8 mouse cellular contexts compared by ENCODE assay signal in the genomic region with DNA sequence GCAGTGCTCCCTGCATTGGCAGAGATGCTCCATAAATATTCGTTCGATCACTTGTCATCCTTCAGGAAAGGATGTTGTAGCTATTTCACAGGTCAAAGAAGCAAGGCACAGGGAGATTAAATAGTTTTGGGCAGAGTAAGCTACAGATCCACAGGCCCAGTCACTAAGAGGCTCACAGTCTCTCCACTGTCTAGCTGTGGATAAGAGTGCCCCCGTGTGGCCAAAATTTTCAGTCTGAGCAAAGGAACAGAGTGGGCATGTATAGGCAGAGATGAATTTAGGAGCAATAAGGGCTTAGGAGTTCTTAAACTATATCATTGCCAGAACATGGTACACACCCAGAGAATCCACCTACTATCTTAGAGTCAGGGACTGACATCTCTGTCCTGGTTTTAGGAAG. TPM values are rescaled to one million over a fixed set of nuclear protein-coding genes. Genes with fewer than 3 reads are reported as not detected.
DNase-seq lines count a peak whose midpoint lies in the region; ATAC-seq and TF ChIP-seq lines count a peak whose summit lies in the region.

No protein-coding gene starts in this region.

- H3K4me2 ChIP-seq in heart, embryonic 12.5 days, result no peak overlapping the region
- H3K4me2 ChIP-seq in kidney, embryonic 15.5 days, result no peak overlapping the region
- H3K4me2 ChIP-seq in stomach, embryonic 15.5 days, result no peak overlapping the region

- H3K9me3 ChIP-seq in heart, embryonic 12.5 days (replicated peaks), result no peaks in the 10 kb centered on the region
- no peaks in the 10 kb centered on the region for H3K9me3 ChIP-seq in kidney, embryonic 15.5 days (replicated peaks)
- no peaks in the 10 kb centered on the region for H3K9me3 ChIP-seq in stomach, embryonic 15.5 days

- H3K79me2 ChIP-seq in C2C12 (ENCODE audit: control insufficient read depth, insufficient read depth), result no peaks in the 10 kb centered on the region

- peak; percentile 92 for DNase-seq in brain, adult 2 months (ENCODE audit: low read depth, low spot score)
- peak; percentile 88 for DNase-seq in liver
- DNase-seq in natural killer cell, adult 2 months (ENCODE audit: low spot score in 2 of 2), result peak; percentile 57 to 67

- H3K27ac ChIP-seq in heart, embryonic 12.5 days (ENCODE audit: poor library complexity, severe bottlenecking), result no peak overlapping the region
- H3K27ac ChIP-seq in kidney, embryonic 15.5 days, result no peak overlapping the region
- no peak overlapping the region for H3K27ac ChIP-seq in stomach, embryonic 15.5 days

- no peak overlapping the region for H3ac ChIP-seq in C2C12 (ENCODE audit: control insufficient read depth, insufficient read length, low read depth)

- 23% methylated on average over 3 of the region's 3 CpGs for whole genome bisulfite sequencing in heart, embryonic 12.5 days
- WGBS in kidney, embryonic 15.5 days, result 26% methylated on average over 3 of the region's 3 CpGs
- WGBS in stomach, embryonic 15.5 days, result 21% methylated on average over 3 of the region's 3 CpGs

- H3K4me1 ChIP-seq in heart, embryonic 12.5 days (replicated peaks), result peaks cover 15% of the 10 kb centered on the region
- H3K4me1 ChIP-seq in kidney, embryonic 15.5 days, result peaks cover 16% of the 10 kb centered on the region
- no peaks in the 10 kb centered on the region for H3K4me1 ChIP-seq in stomach, embryonic 15.5 days

- H3K4me3 ChIP-seq in C2C12 (ENCODE audit: insufficient read depth, poor library complexity, severe bottlenecking), result no peak overlapping the region
- no peak overlapping the region for H3K4me3 ChIP-seq in heart, embryonic 12.5 days
- H3K4me3 ChIP-seq in kidney, embryonic 15.5 days (replicated peaks), result no peak overlapping the region
- no peak overlapping the region for H3K4me3 ChIP-seq in stomach, embryonic 15.5 days (replicated peaks)

- H3K27me3 ChIP-seq in C2C12 (ENCODE audit: control insufficient read depth, insufficient read depth, insufficient read length), result no peaks in the 10 kb centered on the region
- no peaks in the 10 kb centered on the region for H3K27me3 ChIP-seq in heart, embryonic 12.5 days (replicated peaks)
- H3K27me3 ChIP-seq in kidney, embryonic 15.5 days, result peaks cover 13% of the 10 kb centered on the region
- H3K27me3 ChIP-seq in stomach, embryonic 15.5 days (replicated peaks), result no peaks in the 10 kb centered on the region

- ATAC-seq in erythroblast, adult 5-6 weeks (replicated peaks; ENCODE audit: low FRiP score, poor library complexity, severe bottlenecking), result peak; percentile 79
- ATAC-seq in heart, embryonic 12.5 days (ENCODE audit: insufficient number of reproducible peaks, low FRiP score), result peak; percentile 39; the same call in 1 of the 2 replicates
- ATAC-seq in kidney, embryonic 15.5 days (replicated peaks; ENCODE audit: low FRiP score), result peak; percentile 78
- peak; percentile 89 for ATAC-seq in stomach, embryonic 15.5 days (ENCODE audit: insufficient read depth, low FRiP score, low read depth)

- peak; percentile 24 for TF ChIP-seq CTCF in C2C12 (IDR thresholded peaks at IDR 0.05; ENCODE audit: control insufficient read depth, insufficient read depth, insufficient read length)

- no peak overlapping the region for H3K9ac ChIP-seq in heart, embryonic 12.5 days
- H3K9ac ChIP-seq in kidney, embryonic 15.5 days, result no peak overlapping the region
- no peak overlapping the region for H3K9ac ChIP-seq in stomach, embryonic 15.5 days

- no peaks in the 10 kb centered on the region for H3K36me3 ChIP-seq in C2C12 (ENCODE audit: control insufficient read depth, insufficient read depth)
- H3K36me3 ChIP-seq in heart, embryonic 12.5 days, result no peaks in the 10 kb centered on the region
- no peaks in the 10 kb centered on the region for H3K36me3 ChIP-seq in kidney, embryonic 15.5 days
- H3K36me3 ChIP-seq in stomach, embryonic 15.5 days, result no peaks in the 10 kb centered on the region

- H3K79me3 ChIP-seq in C2C12 (ENCODE audit: low read depth), result no peaks in the 10 kb centered on the region

TF ChIP-seq in C2C12, 6 proteins besides CTCF, POLR2A, EP300 and RAD21:
- no peak for TF ChIP-seq CEBPB (IDR thresholded peaks at IDR 0.05; ENCODE audit: low read depth)
- TF ChIP-seq FOSL1 (IDR thresholded peaks at IDR 0.05; ENCODE audit: insufficient read depth, low read length, poor library complexity, severe bottlenecking), result no peak
- no peak for TF ChIP-seq MAX (IDR thresholded peaks at IDR 0.05)
- no peak for TF ChIP-seq MYOD1 (IDR thresholded peaks at IDR 0.05; ENCODE audit: control insufficient read depth, insufficient read length, low read depth)
- no peak for TF ChIP-seq MYOG (IDR thresholded peaks at IDR 0.05; ENCODE audit: control insufficient read depth, extremely low read depth, insufficient read length)
- no peak for TF ChIP-seq USF1 (IDR thresholded peaks at IDR 0.05; ENCODE audit: low read depth)

RNA-seq across cellular contexts. Expression of gene Cwh43, which starts 26.0 kb away (rescaled TPM):
- not detected for polyA plus RNA-seq in C2C12 (2012; fragmentation: generic; extraction: Trizol)
- total RNA-seq in erythroblast, adult 5-6 weeks (2015; ENCODE audit: low replicate concordance), result not detected in 2 replicates
- not detected in 2 replicates for total RNA-seq in erythroblast, adult 5-6 weeks (2017; ENCODE audit: low replicate concordance)
- not detected in 2 replicates for polyA plus RNA-seq in heart, embryonic 12.5 days (2016; fragmentation: Nextera tagmentation; extraction: Ambion mirVana)
- 0.27 and 0.57 TPM in 2 replicates for polyA plus RNA-seq in kidney, embryonic 15.5 days (2015; fragmentation: Nextera tagmentation; extraction: Ambion mirVana)
- 1.1 and 1.9 TPM in 2 replicates for polyA plus RNA-seq in stomach, embryonic 15.5 days (2015; fragmentation: Nextera tagmentation; extraction: Ambion mirVana)

RNA-seq across cellular contexts. Expression of gene Ociad2, which starts 39.1 kb away (rescaled TPM):
- polyA plus RNA-seq in C2C12 (2012; fragmentation: generic; extraction: Trizol), result 7.1 TPM
- total RNA-seq in erythroblast, adult 5-6 weeks (2015; ENCODE audit: low replicate concordance), result not detected in 2 replicates
- not detected in 2 replicates for total RNA-seq in erythroblast, adult 5-6 weeks (2017; ENCODE audit: low replicate concordance)
- 27.5 and 29.0 TPM in 2 replicates for polyA plus RNA-seq in heart, embryonic 12.5 days (2016; fragmentation: Nextera tagmentation; extraction: Ambion mirVana)
- polyA plus RNA-seq in kidney, embryonic 15.5 days (2015; fragmentation: Nextera tagmentation; extraction: Ambion mirVana), result 11.4 and 12.4 TPM in 2 replicates
- 86.6 and 96.5 TPM in 2 replicates for polyA plus RNA-seq in stomach, embryonic 15.5 days (2015; fragmentation: Nextera tagmentation; extraction: Ambion mirVana)

Comparison
In these comparisons a context has a peak if more than half of its experiments do, and no peak if none do; other contexts are left out.
1. ATAC-seq: peak in every context shown above with its lines; median percentile 89 in stomach, embryonic 15.5 days; 79 in erythroblast, adult 5-6 weeks; 78 in kidney, embryonic 15.5 days; 39 in heart, embryonic 12.5 days.